Mouse (Mus musculus): ENCODE results near the gene Igfbp4. TPM values are rescaled to one million over a fixed set of nuclear protein-coding genes. Genes with fewer than 3 reads are reported as not detected.
A peak's percentile ranks its signal among the peaks of the same experiment; 100 is the strongest.

Gene Igfbp4
- polyA plus RNA-seq, 1 experiment from 2014 or later = 53.7 TPM

GRCm38 (mm10) chr11:99067591-99067990 lies 26.5 kb downstream of the Igfbp4 start:
- no peaks in the 10 kb centered on the region for H3K27me3 ChIP-seq (ENCODE audit: control insufficient read depth, insufficient read depth, low read length)
- H3K27ac ChIP-seq (ENCODE audit: low read depth, low read length) = no peak overlapping the region
- ATAC-seq (ENCODE audit: low read depth) = no peak
- H3K4me2 ChIP-seq (ENCODE audit: low read depth, low read length) = no peak overlapping the region
- H3K9me3 ChIP-seq (ENCODE audit: control insufficient read depth, low read length) = no peaks in the 10 kb centered on the region
- no peak overlapping the region for H3K4me3 ChIP-seq (ENCODE audit: low read depth, low read length)
- no peak overlapping the region for H3K9ac ChIP-seq (replicated peaks; ENCODE audit: low read depth, low read length)
- WGBS = 90% methylated on average over 8 of the region's 8 CpGs
- 0 out of 2 replicates have a peak, but pooled peaks cover 8% of the 10 kb centered on the region for H3K4me1 ChIP-seq (ENCODE audit: control insufficient read depth, insufficient read depth, low read length)
- no peaks in the 10 kb centered on the region for H3K36me3 ChIP-seq (ENCODE audit: control insufficient read depth, insufficient read depth, low read length)

DNA sequence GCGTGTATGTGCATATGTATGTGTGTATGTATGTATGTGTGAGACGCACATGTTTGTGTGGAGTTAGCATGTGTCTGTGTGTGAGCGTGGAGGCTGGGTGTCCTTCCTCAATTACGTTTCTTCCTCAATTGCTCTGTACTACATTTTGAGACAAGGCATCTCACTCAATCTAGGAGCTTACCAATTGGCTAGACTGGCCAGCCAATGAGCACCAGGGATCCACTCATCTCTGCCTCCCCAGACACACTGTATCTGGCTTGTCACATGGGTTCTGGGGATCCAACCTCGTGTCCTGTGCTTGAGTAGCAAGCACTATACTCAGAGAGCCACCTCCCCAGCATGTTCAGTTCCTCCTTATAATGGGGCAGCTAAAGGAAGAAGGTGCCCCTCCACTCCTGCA lies 27.4 kb downstream of the Igfbp4 start:
- Histone ChIP-seq H3K36me3 (ENCODE audit: control insufficient read depth, insufficient read depth, low read length) (no peaks in the 10 kb centered on the region), H3K4me3 (ENCODE audit: low read depth, low read length) (no peak overlapping the region), H3K27me3 (ENCODE audit: control insufficient read depth, insufficient read depth, low read length) (no peaks in the 10 kb centered on the region), H3K4me2 (ENCODE audit: low read depth, low read length) (no peak overlapping the region), H3K9me3 (ENCODE audit: control insufficient read depth, low read length) (no peaks in the 10 kb centered on the region), H3K4me1 (ENCODE audit: control insufficient read depth, insufficient read depth, low read length) (0 out of 2 replicates have a peak, but pooled peaks cover 8% of the 10 kb centered on the region), H3K27ac (ENCODE audit: low read depth, low read length) (no peak overlapping the region), H3K9ac (replicated peaks; ENCODE audit: low read depth, low read length) (no peak overlapping the region)
- 87% methylated on average over 5 of the region's 5 CpGs for WGBS
- no peak for ATAC-seq (ENCODE audit: low read depth)

DNA sequence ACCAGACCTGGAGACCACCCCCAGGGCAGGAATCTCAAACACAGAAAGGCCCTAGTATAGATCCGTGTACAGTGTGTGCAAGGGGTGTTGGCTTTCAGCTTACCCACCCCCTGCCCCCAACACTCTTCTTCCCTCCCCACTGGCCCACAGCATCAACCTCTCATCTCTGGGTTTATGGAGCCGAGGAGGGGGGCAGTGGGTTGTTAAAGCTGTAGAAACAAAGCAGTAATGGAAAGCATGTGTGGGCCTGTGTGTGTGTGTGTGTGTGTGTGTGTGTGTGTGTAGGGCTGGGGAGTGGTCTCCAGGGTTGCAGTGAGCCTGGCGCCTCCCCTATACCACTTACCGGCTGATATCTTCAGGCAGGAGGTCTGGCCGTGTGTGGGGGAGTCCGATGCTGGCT lies 30.8 kb downstream of the Igfbp4 start:
- Histone ChIP-seq H3K36me3 (ENCODE audit: control insufficient read depth, insufficient read depth, low read length) (no peaks in the 10 kb centered on the region), H3K4me2 (ENCODE audit: low read depth, low read length) (no peak overlapping the region), H3K9ac (replicated peaks; ENCODE audit: low read depth, low read length) (no peak overlapping the region), H3K27ac (ENCODE audit: low read depth, low read length) (no peak overlapping the region), H3K4me3 (ENCODE audit: low read depth, low read length) (no peak overlapping the region), H3K9me3 (ENCODE audit: control insufficient read depth, low read length) (no peaks in the 10 kb centered on the region), H3K4me1 (ENCODE audit: control insufficient read depth, insufficient read depth, low read length) (0 out of 2 replicates have a peak, but pooled peaks cover 8% of the 10 kb centered on the region), H3K27me3 (ENCODE audit: control insufficient read depth, insufficient read depth, low read length) (no peaks in the 10 kb centered on the region)
- ATAC-seq (ENCODE audit: low read depth) = peak; percentile 49; the same call in 1 of the 2 replicates
- 8% methylated on average over 6 of the region's 6 CpGs for WGBS

- H3K27me3 ChIP-seq (ENCODE audit: control insufficient read depth, insufficient read depth, low read length) = no peaks in the 10 kb centered on the region
- H3K9me3 ChIP-seq (ENCODE audit: control insufficient read depth, low read length) = no peaks in the 10 kb centered on the region
- no peak overlapping the region for H3K9ac ChIP-seq (replicated peaks; ENCODE audit: low read depth, low read length)
- no peaks in the 10 kb centered on the region for H3K36me3 ChIP-seq (ENCODE audit: control insufficient read depth, insufficient read depth, low read length)
- H3K27ac ChIP-seq (ENCODE audit: low read depth, low read length) = no peak overlapping the region
- no peak for ATAC-seq (ENCODE audit: low read depth)
- 67% methylated on average over 5 of the region's 5 CpGs for WGBS
- H3K4me2 ChIP-seq (ENCODE audit: low read depth, low read length) = no peak overlapping the region
- 0 out of 2 replicates have a peak, but pooled peaks cover 8% of the 10 kb centered on the region for H3K4me1 ChIP-seq (ENCODE audit: control insufficient read depth, insufficient read depth, low read length)
- H3K4me3 ChIP-seq (ENCODE audit: low read depth, low read length) = no peak overlapping the region
These were observed 32.7 kb downstream of the Igfbp4 start for GRCm38 (mm10) chr11:99073781-99074180.

- 81% methylated on average over 5 of the region's 5 CpGs for WGBS
These were observed 35.8 kb downstream of the Igfbp4 start for GRCm38 (mm10) chr11:99076744-99077319.

GRCm38 (mm10) chr11:99077869-99078268 lies 36.8 kb downstream of the Igfbp4 start:
- H3K4me3 ChIP-seq (ENCODE audit: low read depth, low read length) = no peak overlapping the region
- no peaks in the 10 kb centered on the region for H3K4me1 ChIP-seq (ENCODE audit: control insufficient read depth, insufficient read depth, low read length)
- H3K27me3 ChIP-seq (ENCODE audit: control insufficient read depth, insufficient read depth, low read length) = no peaks in the 10 kb centered on the region
- WGBS = 86% methylated on average over 8 of the region's 8 CpGs
- H3K9ac ChIP-seq (replicated peaks; ENCODE audit: low read depth, low read length) = no peak overlapping the region
- no peaks in the 10 kb centered on the region for H3K36me3 ChIP-seq (ENCODE audit: control insufficient read depth, insufficient read depth, low read length)
- no peak for ATAC-seq (ENCODE audit: low read depth)
- H3K4me2 ChIP-seq (ENCODE audit: low read depth, low read length) = no peak overlapping the region
- H3K9me3 ChIP-seq (ENCODE audit: control insufficient read depth, low read length) = no peaks in the 10 kb centered on the region
- H3K27ac ChIP-seq (ENCODE audit: low read depth, low read length) = no peak overlapping the region

More at GRCm38 (mm10) chr11:99076744-99077319, 35.8 kb downstream of the Igfbp4 start:
- no peaks in the 10 kb centered on the region for H3K9me3 ChIP-seq (ENCODE audit: control insufficient read depth, low read length)
- H3K9ac ChIP-seq (replicated peaks; ENCODE audit: low read depth, low read length) = no peak overlapping the region
- no peak overlapping the region for H3K27ac ChIP-seq (ENCODE audit: low read depth, low read length)
- H3K36me3 ChIP-seq (ENCODE audit: control insufficient read depth, insufficient read depth, low read length) = no peaks in the 10 kb centered on the region
- no peak overlapping the region for H3K4me2 ChIP-seq (ENCODE audit: low read depth, low read length)
- no peak overlapping the region for H3K4me3 ChIP-seq (ENCODE audit: low read depth, low read length)
- 0 out of 2 replicates have a peak, but pooled peaks cover 5% of the 10 kb centered on the region for H3K4me1 ChIP-seq (ENCODE audit: control insufficient read depth, insufficient read depth, low read length)
- ATAC-seq (ENCODE audit: low read depth) = no peak
- no peaks in the 10 kb centered on the region for H3K27me3 ChIP-seq (ENCODE audit: control insufficient read depth, insufficient read depth, low read length)

DNA sequence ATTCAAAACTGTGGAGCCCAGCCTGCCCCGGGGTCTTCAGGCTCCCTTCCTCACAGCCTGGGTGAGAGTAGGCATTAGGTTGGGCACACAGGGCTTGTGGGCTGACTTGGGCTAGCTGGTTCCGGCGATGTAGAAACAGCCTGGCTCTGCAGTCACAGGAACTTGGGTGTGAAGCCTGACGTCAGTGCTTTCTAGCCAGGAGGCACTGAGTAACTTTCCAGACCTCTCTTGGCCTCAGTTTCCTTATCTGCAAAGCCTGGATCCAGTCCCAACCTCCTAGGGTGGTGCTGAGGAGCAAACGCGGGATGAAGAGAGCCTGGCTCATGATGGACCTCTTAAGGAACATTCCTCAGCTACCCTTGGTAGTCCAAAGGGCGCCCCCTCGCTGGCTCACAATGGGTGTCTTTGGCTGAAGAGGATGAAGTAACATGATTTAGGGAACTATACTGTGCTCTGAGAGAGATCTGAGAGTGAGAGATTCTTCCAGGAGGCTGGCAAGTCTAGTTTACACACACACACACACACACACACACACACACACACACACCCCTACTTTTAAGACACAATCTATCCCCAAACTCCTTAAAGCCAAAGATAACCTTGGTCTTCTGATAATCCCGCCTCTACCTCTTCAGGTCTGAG lies 40.0 kb downstream of the Igfbp4 start:
- Histone ChIP-seq H3K27me3 (ENCODE audit: control insufficient read depth, insufficient read depth, low read length) (no peaks in the 10 kb centered on the region), H3K4me1 (ENCODE audit: control insufficient read depth, insufficient read depth, low read length) (no peaks in the 10 kb centered on the region), H3K36me3 (ENCODE audit: control insufficient read depth, insufficient read depth, low read length) (no peaks in the 10 kb centered on the region), H3K4me2 (ENCODE audit: low read depth, low read length) (no peak overlapping the region), H3K27ac (ENCODE audit: low read depth, low read length) (no peak overlapping the region), H3K9ac (replicated peaks; ENCODE audit: low read depth, low read length) (no peak overlapping the region), H3K9me3 (ENCODE audit: control insufficient read depth, low read length) (no peaks in the 10 kb centered on the region), H3K4me3 (ENCODE audit: low read depth, low read length) (no peak overlapping the region)
- no peak for ATAC-seq (ENCODE audit: low read depth)
- WGBS = 86% methylated on average over 9 of the region's 9 CpGs

- Histone ChIP-seq H3K4me2 (ENCODE audit: low read depth, low read length) (no peak overlapping the region), H3K4me1 (ENCODE audit: control insufficient read depth, insufficient read depth, low read length) (no peaks in the 10 kb centered on the region), H3K4me3 (ENCODE audit: low read depth, low read length) (no peak overlapping the region), H3K27ac (ENCODE audit: low read depth, low read length) (no peak overlapping the region), H3K9ac (replicated peaks; ENCODE audit: low read depth, low read length) (no peak overlapping the region), H3K27me3 (ENCODE audit: control insufficient read depth, insufficient read depth, low read length) (no peaks in the 10 kb centered on the region), H3K36me3 (ENCODE audit: control insufficient read depth, insufficient read depth, low read length) (no peaks in the 10 kb centered on the region), H3K9me3 (ENCODE audit: control insufficient read depth, low read length) (no peaks in the 10 kb centered on the region)
- 76% methylated on average over 3 of the region's 3 CpGs for WGBS
- no peak for ATAC-seq (ENCODE audit: low read depth)
These were observed 40.5 kb downstream of the Igfbp4 start for GRCm38 (mm10) chr11:99081566-99081965.

- no peak overlapping the region for H3K4me2 ChIP-seq (ENCODE audit: low read depth, low read length)
- 68% methylated on average over 8 of the region's 8 CpGs for WGBS
- no peaks in the 10 kb centered on the region for H3K27me3 ChIP-seq (ENCODE audit: control insufficient read depth, insufficient read depth, low read length)
- H3K36me3 ChIP-seq (ENCODE audit: control insufficient read depth, insufficient read depth, low read length) = no peaks in the 10 kb centered on the region
- no peak overlapping the region for H3K27ac ChIP-seq (ENCODE audit: low read depth, low read length)
- no peak for ATAC-seq (ENCODE audit: low read depth)
- no peak overlapping the region for H3K4me3 ChIP-seq (ENCODE audit: low read depth, low read length)
- no peaks in the 10 kb centered on the region for H3K4me1 ChIP-seq (ENCODE audit: control insufficient read depth, insufficient read depth, low read length)
- no peak overlapping the region for H3K9ac ChIP-seq (replicated peaks; ENCODE audit: low read depth, low read length)
- no peaks in the 10 kb centered on the region for H3K9me3 ChIP-seq (ENCODE audit: control insufficient read depth, low read length)
These were observed 41.1 kb downstream of the Igfbp4 start for GRCm38 (mm10) chr11:99082098-99082497.
